In genomic region chr1:193172991-193173809, GRCm38 (mm10) we compare ENCODE assay signal across 7 mouse cellular contexts. TPM values are rescaled to one million over a fixed set of nuclear protein-coding genes. Genes with fewer than 3 reads are reported as not detected.
A peak's percentile ranks its signal among the peaks of the same experiment; 100 is the strongest.
DNase-seq lines count a peak whose midpoint lies in the region; ATAC-seq lines count a peak whose summit lies in the region.

No protein-coding gene starts in this region.

- H3K36me3 ChIP-seq in intestine, embryonic 15.5 days: no peaks in the 10 kb centered on the region
- no peaks in the 10 kb centered on the region for H3K36me3 ChIP-seq in midbrain, embryonic 10.5 days

- peak overlapping the region; percentile 62 for H3K4me3 ChIP-seq in intestine, embryonic 15.5 days (replicated peaks)
- H3K4me3 ChIP-seq in midbrain, embryonic 10.5 days: peak overlapping the region; percentile 82

- ATAC-seq in intestine, embryonic 15.5 days: peak; percentile 97

- peaks cover 24% of the 10 kb centered on the region for H3K4me1 ChIP-seq in intestine, embryonic 15.5 days (replicated peaks)
- H3K4me1 ChIP-seq in midbrain, embryonic 10.5 days: peaks cover 32% of the 10 kb centered on the region

- H3K27ac ChIP-seq in intestine, embryonic 15.5 days: peak overlapping the region; percentile 84
- peak overlapping the region; percentile 90 for H3K27ac ChIP-seq in midbrain, embryonic 10.5 days (replicated peaks)

- DNase-seq in adrenal gland, adult 2 months: peak; percentile 97
- DNase-seq in embryo, embryonic 11.5 days (ENCODE audit: low read depth, low spot score): peak; percentile 99
- peak; percentile 93 to 94 for DNase-seq in gastrocnemius, postnatal 36 days
- DNase-seq in left cerebral cortex, postnatal 25 days (ENCODE audit: low spot score in 2 of 2): peak; percentile 93 to 99
- peak; percentile 97 for DNase-seq in midbrain, embryonic 10.5 days (ENCODE audit: low spot score)
- peak; percentile 87 for DNase-seq in right cerebral cortex, postnatal 4 days

- intact Hi-C loops in gastrocnemius, postnatal 36 days (cut with DNase I): no loop called here
- intact Hi-C loops in left cerebral cortex, postnatal 25 days (cut with DNase I): loop anchor here (2.0 kb wide), 1 partner anchor 42 kb away; the partner anchor contains the start of gene Diexf

- no peaks in the 10 kb centered on the region for H3K9me3 ChIP-seq in intestine, embryonic 15.5 days
- no peaks in the 10 kb centered on the region for H3K9me3 ChIP-seq in midbrain, embryonic 10.5 days (replicated peaks)

- H3K9ac ChIP-seq in intestine, embryonic 15.5 days: peak overlapping the region; percentile 77

- no peaks in the 10 kb centered on the region for H3K27me3 ChIP-seq in intestine, embryonic 15.5 days (replicated peaks)
- H3K27me3 ChIP-seq in midbrain, embryonic 10.5 days (ENCODE audit: low read depth, poor library complexity, severe bottlenecking): no peaks in the 10 kb centered on the region

- H3K4me2 ChIP-seq in intestine, embryonic 15.5 days (replicated peaks): peak overlapping the region; percentile 74

- under 1% methylated on average over 48 of the region's 48 CpGs for WGBS in intestine, embryonic 15.5 days
- WGBS in midbrain, embryonic 10.5 days: 1% methylated on average over 48 of the region's 48 CpGs

RNA-seq across cellular contexts. Expression of gene A130010J15Rik, which starts 5.4 kb away (rescaled TPM):
- 1 to 10 TPM; 1.4 to 3.2 TPM for total RNA-seq in adrenal gland, adult 2 months (2021)
- polyA plus RNA-seq in adrenal gland, adult 2 months (2012; rRNA removed): 1.8 and 2.1 TPM in 2 replicates
- total RNA-seq in gastrocnemius, postnatal 36 days (2021): 1 to 10 TPM; 2.2 to 3.6 TPM
- 14.1 and 14.3 TPM in 2 replicates for polyA plus RNA-seq in intestine, embryonic 15.5 days (2015; fragmentation: Nextera tagmentation; extraction: Ambion mirVana)
- total RNA-seq in left cerebral cortex, postnatal 25 days (2021): 1 to 10 TPM; 2.4 to 3.4 TPM
- 16.7 and 16.9 TPM in 2 replicates for polyA plus RNA-seq in midbrain, embryonic 10.5 days (2016; fragmentation: Nextera tagmentation; extraction: Ambion mirVana)

RNA-seq across cellular contexts. Expression of gene Irf6, which starts 20.3 kb away (rescaled TPM):
- under 1 TPM; 0.31 to 0.49 TPM for total RNA-seq in adrenal gland, adult 2 months (2021)
- 0.09 and 0.51 TPM in 2 replicates for polyA plus RNA-seq in adrenal gland, adult 2 months (2012; rRNA removed)
- total RNA-seq in gastrocnemius, postnatal 36 days (2021): under 1 TPM; 0.41 to 0.54 TPM
- polyA plus RNA-seq in intestine, embryonic 15.5 days (2015; fragmentation: Nextera tagmentation; extraction: Ambion mirVana): 77.3 and 81.9 TPM in 2 replicates
- total RNA-seq in left cerebral cortex, postnatal 25 days (2021): 1 to 10 TPM in 1 of 2 experiments, under 1 TPM in 1; 0.98 to 2.3 TPM
- polyA plus RNA-seq in midbrain, embryonic 10.5 days (2016; fragmentation: Nextera tagmentation; extraction: Ambion mirVana): 2.3 and 2.6 TPM in 2 replicates

RNA-seq across cellular contexts. Expression of gene Traf3ip3, which starts 28.3 kb away (rescaled TPM):
- total RNA-seq in adrenal gland, adult 2 months (2021): 1 to 10 TPM; 1.1 to 3.3 TPM
- polyA plus RNA-seq in adrenal gland, adult 2 months (2012; rRNA removed): 0.15 and 0.75 TPM in 2 replicates
- total RNA-seq in gastrocnemius, postnatal 36 days (2021): 1 to 10 TPM; 1.1 to 2.9 TPM
- polyA plus RNA-seq in intestine, embryonic 15.5 days (2015; fragmentation: Nextera tagmentation; extraction: Ambion mirVana): 3.8 and 4.1 TPM in 2 replicates
- total RNA-seq in left cerebral cortex, postnatal 25 days (2021): 1 to 10 TPM; 1.0 to 3.1 TPM
- 1.2 and 1.9 TPM in 2 replicates for polyA plus RNA-seq in midbrain, embryonic 10.5 days (2016; fragmentation: Nextera tagmentation; extraction: Ambion mirVana)

RNA-seq across cellular contexts. Expression of gene Lamb3, which starts 34.3 kb away (rescaled TPM):
- 1 to 10 TPM in 1 of 2 experiments, under 1 TPM in 1; 0.69 to 2.3 TPM for total RNA-seq in adrenal gland, adult 2 months (2021)
- 0.30 and 0.31 TPM in 2 replicates for polyA plus RNA-seq in adrenal gland, adult 2 months (2012; rRNA removed)
- total RNA-seq in gastrocnemius, postnatal 36 days (2021): 1 to 10 TPM; 1.9 to 2.6 TPM
- polyA plus RNA-seq in intestine, embryonic 15.5 days (2015; fragmentation: Nextera tagmentation; extraction: Ambion mirVana): 3.9 and 4.4 TPM in 2 replicates
- total RNA-seq in left cerebral cortex, postnatal 25 days (2021): 1 to 10 TPM in 1 of 2 experiments, under 1 TPM in 1; 0.89 to 1.9 TPM
- 0.09 and 0.17 TPM in 2 replicates for polyA plus RNA-seq in midbrain, embryonic 10.5 days (2016; fragmentation: Nextera tagmentation; extraction: Ambion mirVana)

RNA-seq across cellular contexts. Expression of gene Diexf, which starts 43.1 kb away (rescaled TPM):
- total RNA-seq in adrenal gland, adult 2 months (2021): 10 to 100 TPM; 11.1 to 19.0 TPM
- 10.6 and 12.9 TPM in 2 replicates for polyA plus RNA-seq in adrenal gland, adult 2 months (2012; rRNA removed)
- total RNA-seq in gastrocnemius, postnatal 36 days (2021): 1 to 10 TPM; 6.0 to 7.6 TPM
- polyA plus RNA-seq in intestine, embryonic 15.5 days (2015; fragmentation: Nextera tagmentation; extraction: Ambion mirVana): 7.5 and 9.7 TPM in 2 replicates
- total RNA-seq in left cerebral cortex, postnatal 25 days (2021): 10 to 100 TPM; 21.9 to 23.2 TPM
- polyA plus RNA-seq in midbrain, embryonic 10.5 days (2016; fragmentation: Nextera tagmentation; extraction: Ambion mirVana): 8.4 and 8.8 TPM in 2 replicates

Comparison
In these comparisons a context has a peak if more than half of its experiments do, and no peak if none do; other contexts are left out.
1. Peak in every context shown above with its lines: DNase-seq, ATAC-seq, H3K4me3 ChIP-seq and H3K27ac ChIP-seq.